Mouse (Mus musculus) heart, embryonic 12.5 days (tissue): ENCODE data around the gene Olfr66. TPM values are rescaled to one million over a fixed set of nuclear protein-coding genes. Genes with fewer than 3 reads are reported as not detected.

Experiments
- ATAC-seq: fragments of 200-750 bp; cut with Nextera tagmentation; 2 replicates; pipeline ENCODE4 v1.8.0; 2017; ENCODE audit warnings: moderate TSS enrichment, moderate library complexity; ENCODE audit not compliant: insufficient number of reproducible peaks, low FRiP score
- H3K27ac ChIP-seq: fragments of 300-500 bp; sonication (generic); 2 replicates; pipeline ENCODE4 v1.5.1; 2016; ENCODE audit warnings: mild to moderate bottlenecking, moderate library complexity; ENCODE audit not compliant: poor library complexity, severe bottlenecking
- H3K27me3 ChIP-seq: fragments of 300-500 bp; sonication (generic); replicated peaks from 2 replicates; pipeline ENCODE4 v1.6.1; 2016; ENCODE audit warnings: mild to moderate bottlenecking, moderate library complexity
- H3K36me3 ChIP-seq: fragments of 300-500 bp; sonication (generic); 2 replicates; pipeline ENCODE4 v1.6.1; 2016; ENCODE audit warnings: mild to moderate bottlenecking, moderate library complexity
- H3K4me1 ChIP-seq: fragments of 300-500 bp; sonication (generic); replicated peaks from 2 replicates; pipeline ENCODE4 v1.6.1; 2016; ENCODE audit warnings: mild to moderate bottlenecking
- H3K4me2 ChIP-seq: fragments of 300-500 bp; sonication (generic); 2 replicates; pipeline ENCODE4 v1.6.1; 2016; ENCODE audit warnings: mild to moderate bottlenecking, moderate library complexity
- H3K4me3 ChIP-seq: fragments of 300-500 bp; sonication (generic); 2 replicates; pipeline ENCODE4 v1.5.1; 2016; ENCODE audit warnings: mild to moderate bottlenecking
- H3K9ac ChIP-seq: fragments of 300-500 bp; sonication (generic); 2 replicates; pipeline ENCODE4 v1.6.1; 2016; ENCODE audit warnings: mild to moderate bottlenecking, moderate library complexity
- H3K9me3 ChIP-seq: fragments of 300-500 bp; sonication (generic); replicated peaks from 2 replicates; pipeline ENCODE4 v1.6.1; 2016; ENCODE audit warnings: mild to moderate bottlenecking, moderate library complexity
- WGBS: fragments of 180-500 bp; shearing (Covaris S2); methylation state at CpG from one replicate; pipeline ENCODE4 v1.1.7; 2016; 5-methylcytosine and 5-hydroxymethylcytosine counted together
- polyA plus RNA-seq: library from polyadenylated mRNA; unstranded; fragments of >200 nt; fragmentation: Nextera tagmentation; extraction: Ambion mirVana; gene quantifications from 2 replicates; pipeline ENCODE4 v1.2.1, GENCODE M21; 2016

The Olfr66 gene
- not detected in 2 replicates for polyA plus RNA-seq

GRCm38 (mm10) chr7:103886152-103886551, at the start of gene Olfr66:
Gene Olfr66 (minus strand): TSS chr7:103886252.
- no peak for ATAC-seq
- Histone ChIP-seq H3K9ac (no peak within 1 kb of the TSS), H3K4me3 (no peak within 1 kb of the TSS), H3K27me3 (no peaks in the 10 kb centered on the region), H3K4me1 (no peaks in the 10 kb centered on the region), H3K4me2 (no peak within 1 kb of the TSS), H3K9me3 (no peaks in the 10 kb centered on the region), H3K36me3 (no peaks in the 10 kb centered on the region), H3K27ac (no peak within 1 kb of the TSS)

GRCm38 (mm10) chr7:103934264-103934663, 48.2 kb upstream of the Olfr66 start, which contains the start of gene Olfr632:
Gene Olfr632 (plus strand): TSS chr7:103934347.
- Histone ChIP-seq H3K4me1 (no peaks in the 10 kb centered on the region), H3K9ac (no peak within 1 kb of the TSS), H3K4me3 (no peak within 1 kb of the TSS), H3K27ac (no peak within 1 kb of the TSS), H3K36me3 (no peaks in the 10 kb centered on the region), H3K9me3 (no peaks in the 10 kb centered on the region), H3K27me3 (no peaks in the 10 kb centered on the region), H3K4me2 (no peak within 1 kb of the TSS)
- WGBS, result 50% methylated on average over 2 of the region's 2 CpGs
- ATAC-seq, result no peak

GRCm38 (mm10) chr7:103928525-103928924, 42.5 kb upstream of the Olfr66 start, which contains the start of gene Olfr631:
Gene Olfr631 (plus strand): TSS chr7:103928825.
- Histone ChIP-seq H3K4me1 (no peaks in the 10 kb centered on the region), H3K9ac (no peak within 1 kb of the TSS), H3K4me3 (no peak within 1 kb of the TSS), H3K4me2 (no peak within 1 kb of the TSS), H3K27me3 (no peaks in the 10 kb centered on the region), H3K9me3 (no peaks in the 10 kb centered on the region), H3K27ac (no peak within 1 kb of the TSS), H3K36me3 (no peaks in the 10 kb centered on the region)
- ATAC-seq, result no peak

- H3K9ac ChIP-seq, result no peak overlapping the region
- peak; percentile 82 for ATAC-seq
These were observed 29.3 kb upstream of the Olfr66 start for GRCm38 (mm10) chr7:103915338-103915737.

GRCm38 (mm10) chr7:103912969-103913511, 27.0 kb upstream of the Olfr66 start:
- peak; percentile 56; the same call in 1 of the 2 replicates for ATAC-seq
- no peaks in the 10 kb centered on the region for H3K36me3 ChIP-seq
- H3K4me3 ChIP-seq, result no peak overlapping the region
- no peaks in the 10 kb centered on the region for H3K9me3 ChIP-seq
- no peak overlapping the region for H3K27ac ChIP-seq
- peaks cover 2% of the 10 kb centered on the region; the same call in 1 of the 2 replicates for H3K27me3 ChIP-seq
- no peak overlapping the region for H3K4me2 ChIP-seq
- WGBS, result 49% methylated on average over 8 of the region's 8 CpGs
- peaks cover 14% of the 10 kb centered on the region for H3K4me1 ChIP-seq
- H3K9ac ChIP-seq, result no peak overlapping the region

More at GRCm38 (mm10) chr7:103915338-103915737, 29.3 kb upstream of the Olfr66 start:
- peaks cover 5% of the 10 kb centered on the region; the same call in 1 of the 2 replicates for H3K4me1 ChIP-seq
- no peak overlapping the region for H3K27ac ChIP-seq
- no peaks in the 10 kb centered on the region for H3K9me3 ChIP-seq
- no peaks in the 10 kb centered on the region for H3K36me3 ChIP-seq
- no peak overlapping the region for H3K4me3 ChIP-seq
- H3K27me3 ChIP-seq, result peaks cover 2% of the 10 kb centered on the region; the same call in 1 of the 2 replicates
- H3K4me2 ChIP-seq, result no peak overlapping the region

- Histone ChIP-seq H3K4me2 (no peak overlapping the region), H3K36me3 (no peaks in the 10 kb centered on the region), H3K27ac (no peak overlapping the region), H3K9me3 (no peaks in the 10 kb centered on the region), H3K9ac (no peak overlapping the region), H3K4me1 (peaks cover 14% of the 10 kb centered on the region), H3K27me3 (peaks cover 7% of the 10 kb centered on the region; the same call in 1 of the 2 replicates), H3K4me3 (no peak overlapping the region)
- peak; percentile 91 for ATAC-seq
- 4% methylated on average over 3 of the region's 3 CpGs for WGBS
These were observed 24.0 kb upstream of the Olfr66 start for GRCm38 (mm10) chr7:103910047-103910446.

- H3K4me1 ChIP-seq, result no peaks in the 10 kb centered on the region
- WGBS, result 60% methylated on average over 2 of the region's 2 CpGs
- H3K4me2 ChIP-seq, result no peak within 1 kb of the TSS
- H3K27me3 ChIP-seq, result 0 out of 2 replicates have a peak, but pooled peaks cover 4% of the 10 kb centered on the region
- no peak within 1 kb of the TSS for H3K4me3 ChIP-seq
- ATAC-seq, result no peak
- H3K9ac ChIP-seq, result no peak within 1 kb of the TSS
- no peaks in the 10 kb centered on the region for H3K9me3 ChIP-seq
- H3K36me3 ChIP-seq, result no peaks in the 10 kb centered on the region
- H3K27ac ChIP-seq, result no peak within 1 kb of the TSS
These were observed 17.1 kb upstream of the Olfr66 start, which contains the start of gene Olfr65 for GRCm38 (mm10) chr7:103903187-103903586. Gene Olfr65 (plus strand): TSS chr7:103903487.

- Histone ChIP-seq H3K27ac (no peak within 1 kb of the TSS), H3K4me2 (no peak within 1 kb of the TSS), H3K27me3 (no peaks in the 10 kb centered on the region), H3K36me3 (no peaks in the 10 kb centered on the region), H3K4me1 (no peaks in the 10 kb centered on the region), H3K4me3 (no peak within 1 kb of the TSS), H3K9me3 (no peaks in the 10 kb centered on the region), H3K9ac (no peak within 1 kb of the TSS)
- ATAC-seq, result no peak
- 83% methylated on average over 1 of the region's 1 CpGs for WGBS
These were observed 8.3 kb upstream of the Olfr66 start, which contains the start of gene Olfr64 for GRCm38 (mm10) chr7:103894385-103894784. Gene Olfr64 (minus strand): TSS chr7:103894485.

- Histone ChIP-seq H3K27me3 (no peaks in the 10 kb centered on the region), H3K4me3 (no peak overlapping the region), H3K9ac (no peak overlapping the region), H3K4me1 (no peaks in the 10 kb centered on the region), H3K9me3 (no peaks in the 10 kb centered on the region), H3K4me2 (no peak overlapping the region), H3K36me3 (no peaks in the 10 kb centered on the region), H3K27ac (no peak overlapping the region)
- ATAC-seq, result peak; percentile 74
- 44% methylated on average over 2 of the region's 2 CpGs for WGBS
These were observed 9.0 kb downstream of the Olfr66 start for GRCm38 (mm10) chr7:103877093-103877492.

GRCm38 (mm10) chr7:103874451-103874850, 11.6 kb downstream of the Olfr66 start:
- H3K27ac ChIP-seq, result no peak overlapping the region
- no peaks in the 10 kb centered on the region for H3K36me3 ChIP-seq
- no peak for ATAC-seq
- H3K9ac ChIP-seq, result no peak overlapping the region
- H3K9me3 ChIP-seq, result no peaks in the 10 kb centered on the region
- WGBS, result 43% methylated on average over 5 of the region's 5 CpGs
- no peak overlapping the region for H3K4me2 ChIP-seq
- H3K4me3 ChIP-seq, result no peak overlapping the region
- 0 out of 2 replicates have a peak, but pooled peaks cover 3% of the 10 kb centered on the region for H3K4me1 ChIP-seq
- no peaks in the 10 kb centered on the region for H3K27me3 ChIP-seq

- ATAC-seq, result no peak
- no peak overlapping the region for H3K4me2 ChIP-seq
- H3K4me3 ChIP-seq, result no peak overlapping the region
- 0 out of 2 replicates have a peak, but pooled peaks cover 3% of the 10 kb centered on the region for H3K4me1 ChIP-seq
- no peak overlapping the region for H3K9ac ChIP-seq
- H3K27ac ChIP-seq, result no peak overlapping the region
- WGBS, result 2% methylated on average over 1 of the region's 1 CpGs
- H3K27me3 ChIP-seq, result no peaks in the 10 kb centered on the region
- H3K36me3 ChIP-seq, result no peaks in the 10 kb centered on the region
- H3K9me3 ChIP-seq, result no peaks in the 10 kb centered on the region
These were observed 13.0 kb downstream of the Olfr66 start for GRCm38 (mm10) chr7:103873064-103873463.

GRCm38 (mm10) chr7:103870667-103871066, 15.4 kb downstream of the Olfr66 start:
- no peaks in the 10 kb centered on the region for H3K9me3 ChIP-seq
- no peak overlapping the region for H3K9ac ChIP-seq
- peak overlapping the region; percentile 75 for H3K27ac ChIP-seq
- H3K36me3 ChIP-seq, result no peaks in the 10 kb centered on the region
- H3K4me1 ChIP-seq, result 0 out of 2 replicates have a peak, but pooled peaks cover 3% of the 10 kb centered on the region
- no peak overlapping the region for H3K4me3 ChIP-seq
- H3K27me3 ChIP-seq, result no peaks in the 10 kb centered on the region
- peak; percentile 92 for ATAC-seq
- no peak overlapping the region for H3K4me2 ChIP-seq
